Mouse (Mus musculus) spleen, postnatal 4 days (tissue): ENCODE data around the gene Taar7f.
"Not testable (repeated sequence)": the region's sequence is repeated elsewhere in the genome, so short reads cannot be mapped to it uniquely, and the experiment has no call there.

ENCODE experiments used
- DNase-seq, 2 experiments: peaks; one replicate each; pipeline ENCODE4 v3.0.0; 2022; ENCODE audit warnings: low spot score in 2 of 2

The Taar7f gene

DNA sequence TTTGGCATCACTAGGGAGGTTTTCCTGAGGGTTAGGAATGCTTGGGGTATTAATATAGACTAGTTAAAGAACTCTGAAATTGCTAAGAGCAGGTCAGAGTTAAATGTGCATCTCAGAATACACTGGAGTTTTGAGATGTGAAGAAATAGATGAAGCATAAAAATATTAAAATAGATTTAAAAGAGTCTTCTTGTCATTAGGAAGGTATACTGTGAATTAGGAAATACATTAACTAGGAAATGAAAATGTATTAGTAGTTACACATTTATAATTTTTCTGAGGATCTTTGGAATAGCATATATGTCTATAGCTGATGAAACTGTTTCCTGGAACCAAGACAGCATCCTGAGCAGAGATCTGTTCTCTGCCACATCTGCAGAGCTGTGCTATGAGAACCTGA, at the start of gene Taar7f:
TSS of gene Taar7f (plus strand) at position 301 of the 400 bp plus-strand sequence.
- DNase-seq = no peak

DNA sequence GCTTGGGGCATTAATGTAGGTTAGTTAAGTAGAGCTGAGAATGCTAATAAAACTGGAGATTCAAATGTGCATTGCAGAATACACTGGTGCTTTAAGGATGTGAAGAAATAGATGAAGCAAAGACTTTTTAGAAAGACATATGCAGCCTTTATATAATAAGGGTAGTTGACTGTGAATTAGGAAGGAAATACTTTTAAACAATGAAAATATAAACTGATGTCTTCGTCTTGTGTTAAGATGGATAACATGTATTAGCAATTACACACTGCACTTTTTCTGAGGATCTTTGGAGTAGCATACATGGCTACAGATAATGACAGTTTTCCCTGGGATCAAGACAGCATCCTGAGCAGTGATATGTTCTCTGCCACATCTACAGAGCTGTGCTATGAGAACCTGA, 49.7 kb upstream of the Taar7f start, which contains the start of gene Taar7b:
TSS of gene Taar7b (plus strand) at position 301 of the 400 bp plus-strand sequence.
- no peak for DNase-seq

DNA sequence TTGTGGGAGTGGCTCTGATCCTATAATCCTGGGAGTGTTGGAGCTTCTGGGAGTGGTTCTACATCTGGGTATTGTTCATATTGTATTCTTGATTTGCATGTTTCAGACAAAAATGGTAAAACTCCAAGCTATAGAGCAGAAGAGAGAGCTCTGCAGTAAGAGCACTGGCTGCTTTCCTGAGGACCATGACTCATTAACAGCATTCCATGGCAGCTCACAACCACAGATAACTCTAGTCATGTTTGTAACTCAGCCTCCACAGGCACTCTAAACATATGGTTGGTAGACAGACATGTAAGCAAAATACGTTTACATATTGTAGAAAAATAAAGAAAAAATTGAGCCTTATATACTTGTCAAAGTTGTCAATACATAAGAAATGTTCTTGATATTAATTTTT, 42.9 kb upstream of the Taar7f start:
- DNase-seq = no peak

DNA sequence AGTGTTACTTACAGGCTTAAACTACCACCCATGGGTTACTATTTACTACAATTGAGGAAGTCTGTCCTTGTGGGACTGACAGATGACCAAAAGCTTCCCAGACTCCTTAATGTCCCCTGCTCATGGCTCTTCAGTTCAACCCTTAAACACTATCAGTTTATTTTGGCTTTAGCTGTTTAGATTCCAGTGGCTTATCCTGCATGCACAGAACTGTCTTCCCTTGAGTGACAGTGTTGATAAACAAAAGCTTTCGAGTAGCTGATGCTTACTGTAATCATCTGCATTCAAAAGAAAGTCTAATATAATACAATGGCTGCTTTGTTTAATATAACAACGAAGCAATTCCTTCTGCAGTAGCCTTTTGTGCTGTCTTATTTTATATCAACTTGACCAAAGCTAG, 42.3 kb upstream of the Taar7f start:
- no peak for DNase-seq

DNA sequence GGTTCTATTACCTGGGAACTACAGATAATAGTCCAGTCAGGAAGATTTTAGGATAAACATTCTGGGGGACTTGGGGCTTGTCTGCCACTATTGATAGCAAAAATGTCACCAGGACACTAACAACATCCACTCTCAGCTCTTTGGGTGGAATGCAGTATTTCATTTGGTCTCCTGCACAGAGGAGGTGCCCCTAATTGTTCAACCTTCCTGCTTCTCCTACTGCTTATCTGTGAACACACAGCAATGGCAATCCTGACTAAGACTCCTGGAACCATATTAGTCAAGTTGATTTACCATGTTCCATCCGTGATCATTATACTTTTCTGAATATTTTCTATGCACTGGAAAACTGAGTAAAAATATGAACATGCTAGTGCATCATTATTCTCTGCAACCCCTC, 41.2 kb upstream of the Taar7f start:
- DNase-seq = no peak

DNA sequence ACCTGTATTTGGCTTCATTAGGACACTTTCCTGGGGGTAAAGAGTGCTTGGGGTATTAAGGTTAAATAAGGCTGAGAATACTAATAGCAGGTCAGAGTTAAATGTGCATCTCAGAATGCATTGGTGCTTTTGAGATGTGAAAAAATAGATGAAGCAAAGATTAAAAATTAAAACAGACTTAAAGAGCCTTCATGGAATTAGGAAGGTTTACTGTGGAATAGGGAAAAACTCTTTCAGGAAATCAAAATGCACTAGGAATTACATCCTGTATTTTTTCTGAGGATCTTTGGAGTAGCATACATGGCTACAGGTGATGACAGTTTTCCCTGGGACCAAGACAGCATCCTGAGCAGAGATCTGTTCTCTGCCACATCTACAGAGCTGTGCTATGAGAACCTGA, 22.4 kb upstream of the Taar7f start, which contains the start of gene Taar7d:
TSS of gene Taar7d (plus strand) at position 301 of the 400 bp plus-strand sequence.
- no peak for DNase-seq

DNA sequence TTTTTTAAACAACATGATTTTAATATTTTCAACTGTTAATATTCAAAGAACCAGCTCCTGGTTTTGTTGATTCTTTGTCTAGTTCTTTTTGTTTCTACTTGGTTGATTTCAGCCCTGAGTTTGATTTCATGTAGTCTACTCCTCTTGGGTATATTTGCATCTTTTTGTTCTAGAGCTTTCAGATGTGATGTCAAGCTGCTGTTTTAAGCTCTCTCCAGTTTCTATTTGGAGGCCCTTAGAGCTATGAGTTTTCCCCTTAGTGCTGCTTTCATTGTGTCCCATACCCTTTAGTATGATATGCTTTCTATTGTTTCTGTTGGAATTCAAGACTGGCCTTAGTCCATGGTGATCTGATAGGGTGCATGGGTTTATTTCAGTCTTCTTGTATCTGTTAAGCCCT, 18.0 kb upstream of the Taar7f start:
- DNase-seq = no peak

DNA sequence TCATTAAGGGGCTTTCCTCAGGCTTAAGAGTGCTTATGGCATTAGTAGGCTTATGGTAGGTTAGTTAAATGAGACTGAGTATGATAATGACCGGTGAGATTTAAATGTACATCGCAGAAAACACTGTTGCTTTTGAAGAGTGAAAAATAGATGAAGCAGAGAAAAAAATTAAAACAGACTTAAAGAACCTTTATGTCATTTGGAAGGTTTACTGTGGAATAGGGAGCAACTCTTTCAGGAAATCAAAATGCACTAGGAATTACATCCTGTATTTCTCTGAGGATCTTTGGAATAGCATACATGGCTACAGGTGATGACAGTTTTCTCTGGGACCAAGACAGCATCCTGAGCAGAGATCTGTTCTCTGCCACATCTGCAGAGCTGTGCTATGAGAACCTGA, 12.0 kb upstream of the Taar7f start, which contains the start of gene Taar7e:
TSS of gene Taar7e (plus strand) at position 301 of the 400 bp plus-strand sequence.
- no peak for DNase-seq

DNA sequence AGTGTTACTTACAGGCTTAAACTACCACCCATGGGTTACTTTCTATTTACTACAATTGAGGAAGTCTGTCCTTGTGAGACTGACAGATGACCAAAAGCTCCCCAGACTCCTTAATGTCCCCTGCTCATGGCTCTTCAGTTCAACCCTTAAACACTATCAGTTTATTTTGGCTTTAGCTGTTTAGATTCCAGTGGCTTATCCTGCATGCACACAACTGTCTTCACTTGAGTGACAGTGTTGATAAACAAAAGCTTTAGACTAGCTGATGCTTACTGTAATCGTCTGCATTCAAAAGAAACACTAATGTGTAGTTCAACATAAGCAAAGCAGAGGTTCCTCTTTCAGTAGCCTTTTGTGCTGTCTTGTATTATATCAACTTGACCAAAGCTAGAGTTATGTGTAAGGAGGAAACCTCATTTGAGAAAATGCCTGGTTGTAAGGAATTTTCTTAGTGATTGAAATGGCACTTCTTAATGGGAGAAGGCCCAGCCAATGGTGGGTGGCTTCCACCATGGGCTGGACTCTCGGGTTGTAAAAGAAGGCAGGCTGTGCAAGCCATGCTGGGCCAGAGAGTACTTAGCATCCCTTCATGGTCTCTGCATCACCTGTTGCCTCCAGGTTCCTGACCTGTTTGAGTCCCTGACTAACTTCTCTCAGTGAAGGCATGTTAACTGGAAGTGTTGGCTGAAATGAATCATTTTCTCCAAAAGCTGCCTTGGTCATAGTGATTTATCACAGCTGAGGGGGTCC, 9.0 kb upstream of the Taar7f start:
- DNase-seq = no peak

DNA sequence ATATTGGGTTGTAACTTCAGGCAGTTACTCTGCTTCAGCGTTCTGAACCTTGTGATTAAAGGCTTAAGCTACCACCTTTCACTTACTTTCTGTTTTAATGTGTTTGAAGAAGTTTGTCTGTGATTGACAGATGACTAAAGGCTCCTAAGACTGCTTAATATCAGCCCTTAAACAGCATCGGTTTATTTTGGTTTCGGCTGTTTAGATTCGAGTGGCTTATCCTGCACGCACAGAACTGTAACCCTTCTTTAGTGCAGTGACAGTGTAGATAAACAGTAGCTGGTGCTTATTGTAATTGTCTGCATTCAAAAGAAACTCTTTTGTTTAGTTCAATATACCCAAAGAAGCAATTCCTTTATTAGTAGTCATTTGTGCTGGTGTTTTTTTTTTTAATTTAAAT, 2.7 kb downstream of the Taar7f start:
- no peak for DNase-seq

DNA sequence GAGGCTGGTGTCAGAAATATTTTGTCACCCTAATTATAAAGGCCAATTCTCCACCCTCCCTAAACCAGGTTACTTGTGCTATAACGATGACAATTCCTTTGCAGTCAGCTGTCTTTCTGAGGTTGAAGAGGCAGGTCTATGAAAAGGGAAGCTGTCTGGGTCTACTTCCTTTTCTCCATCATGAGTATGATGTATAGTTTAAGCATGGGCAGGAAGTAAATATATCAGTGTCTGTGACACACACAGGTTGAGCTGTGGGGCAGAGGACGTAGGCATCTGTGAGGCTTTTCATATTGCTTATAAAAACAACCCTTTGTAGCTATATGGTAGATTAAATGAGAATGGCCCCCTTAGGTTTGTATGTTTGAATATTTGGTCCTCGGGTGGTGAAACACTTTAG, 9.7 kb downstream of the Taar7f start:
- DNase-seq = no peak

DNA sequence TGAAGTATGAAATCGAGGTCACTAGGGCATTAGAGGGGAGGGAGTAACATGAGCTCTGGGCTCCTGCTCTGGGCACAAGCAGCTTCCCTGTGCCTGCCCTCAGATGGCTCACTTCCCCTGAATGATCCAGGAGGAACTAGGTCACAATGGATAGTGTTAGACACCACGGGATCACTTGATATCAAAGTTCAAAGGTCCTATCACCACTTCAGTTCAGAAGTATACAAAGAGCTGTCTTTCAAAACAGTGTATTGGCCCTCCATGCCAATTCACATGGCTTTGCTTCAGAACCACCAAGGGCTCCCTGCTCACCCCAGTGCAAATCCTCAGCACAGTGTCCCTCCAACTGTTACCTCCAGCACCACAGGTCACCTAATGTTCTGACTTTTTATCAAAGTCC, 25.4 kb downstream of the Taar7f start:
- DNase-seq = not testable (repeated sequence)

DNA sequence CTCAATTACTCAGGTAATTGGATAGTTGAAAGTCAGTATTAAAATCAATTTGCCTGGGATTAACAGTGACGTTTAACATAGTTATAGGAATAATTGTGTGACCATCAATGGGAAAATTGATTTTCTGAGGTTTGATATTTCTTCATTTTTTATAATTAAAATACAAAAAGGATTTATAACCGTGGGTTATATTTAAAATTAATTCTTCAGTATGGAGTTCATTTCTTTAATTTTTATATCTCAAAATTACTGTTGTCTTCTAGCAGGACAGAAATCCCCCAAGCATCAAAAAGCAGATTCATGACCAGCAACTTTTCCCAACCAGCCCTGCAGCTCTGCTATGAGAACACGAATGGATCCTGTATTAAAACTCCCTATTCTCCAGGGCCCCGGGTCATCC, 26.9 kb downstream of the Taar7f start, which contains the start of gene Taar8a:
TSS of gene Taar8a (plus strand) at position 301 of the 400 bp plus-strand sequence.
- DNase-seq = not testable (repeated sequence)

DNA sequence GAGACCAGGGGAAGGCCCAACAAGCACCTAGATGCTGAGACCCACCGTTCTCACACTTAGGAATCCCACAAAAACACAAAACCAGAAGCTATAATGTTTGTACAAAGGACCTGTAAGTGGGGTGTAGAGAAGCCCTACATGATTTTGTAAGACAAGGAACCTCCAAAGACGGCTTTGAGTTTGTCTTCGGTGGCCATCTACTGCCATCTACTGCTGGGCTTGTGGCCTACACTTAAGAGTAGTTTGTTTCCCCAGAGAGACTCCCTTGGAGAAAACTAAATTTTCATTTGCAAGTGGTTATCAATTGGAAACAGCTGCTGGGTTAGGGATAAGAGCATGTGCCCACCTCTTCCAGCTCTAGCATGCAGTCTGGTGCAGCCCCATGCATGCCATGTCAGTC, 30.9 kb downstream of the Taar7f start:
- DNase-seq = peak; percentile 16 to 62

DNA sequence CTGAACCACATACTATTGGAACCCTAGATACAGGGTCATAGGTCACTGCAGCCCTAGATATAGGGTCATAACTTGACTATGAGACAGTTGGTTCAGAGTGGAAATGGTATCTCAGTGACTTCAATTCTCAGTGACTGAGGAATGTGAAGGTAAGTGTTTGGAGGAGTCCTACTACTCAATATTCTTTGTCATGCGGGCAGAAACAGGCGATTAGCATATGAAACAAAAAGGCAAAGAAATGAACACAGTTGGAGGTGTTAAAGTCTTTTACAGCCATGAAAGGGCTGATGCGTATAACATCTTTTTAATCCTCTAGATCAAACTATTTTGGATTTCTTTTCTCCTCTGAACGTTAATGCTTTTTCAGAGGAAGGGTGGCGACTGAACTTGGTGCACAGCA, 36.6 kb downstream of the Taar7f start:
- DNase-seq = no peak

DNA sequence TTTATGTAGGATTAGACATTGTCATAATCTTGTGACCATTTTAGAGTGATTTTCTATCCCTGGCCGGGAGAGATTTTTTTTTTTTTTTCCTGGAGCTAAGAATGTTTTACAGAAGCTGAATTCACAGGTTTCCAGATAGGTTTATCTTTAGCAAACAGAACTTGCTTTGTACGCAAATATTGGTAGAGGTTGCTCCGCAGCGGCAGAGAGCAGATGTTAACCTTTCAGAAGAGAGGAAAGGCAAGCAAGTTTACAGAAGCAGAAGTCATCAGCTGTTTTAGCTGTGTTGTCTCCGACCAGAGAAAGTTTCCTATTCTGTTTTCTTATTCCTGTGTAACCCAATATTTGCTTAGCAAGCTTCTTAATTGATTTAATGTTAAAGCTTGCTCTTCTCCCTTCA, 37.2 kb downstream of the Taar7f start:
- no peak for DNase-seq

DNA sequence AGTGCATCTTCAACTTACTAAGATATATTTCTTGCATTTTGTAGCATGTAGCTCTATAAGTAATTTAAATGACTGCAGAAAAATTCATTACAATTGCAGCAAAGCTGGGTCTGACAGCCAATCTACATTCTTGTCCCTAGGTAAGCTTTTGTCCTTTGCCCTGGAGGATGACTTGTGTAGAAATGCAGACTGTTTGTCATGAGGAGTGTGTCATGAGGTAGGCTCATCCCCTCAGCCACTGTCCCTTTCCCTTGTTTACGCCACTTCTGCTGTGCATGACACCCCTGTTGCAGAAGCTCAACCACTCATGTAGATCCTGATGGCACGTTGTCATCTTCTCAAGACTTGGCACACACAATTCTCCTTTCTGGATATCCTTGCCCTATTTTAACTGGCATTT, 37.9 kb downstream of the Taar7f start:
- no peak for DNase-seq

DNA sequence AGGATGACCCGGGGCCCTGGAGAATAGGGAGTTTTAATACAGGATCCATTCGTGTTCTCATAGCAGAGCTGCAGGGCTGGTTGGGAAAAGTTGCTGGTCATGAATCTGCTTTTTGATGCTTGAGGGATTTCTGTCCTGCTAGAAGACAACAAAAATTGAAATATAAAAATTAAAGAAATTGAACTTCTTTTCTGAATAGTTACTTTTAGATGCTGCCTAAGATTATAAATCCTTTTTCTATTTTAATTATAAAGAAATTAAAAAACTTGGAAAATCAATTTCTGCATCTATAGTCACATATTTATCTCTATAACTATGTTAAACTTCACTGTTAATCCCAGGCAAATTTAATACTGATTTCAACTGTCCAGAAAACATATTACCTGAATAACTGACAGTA, 42.9 kb downstream of the Taar7f start, which contains the start of gene Taar8b:
TSS of gene Taar8b (minus strand) at position 101 of the 400 bp plus-strand sequence.
- DNase-seq = no peak

DNA sequence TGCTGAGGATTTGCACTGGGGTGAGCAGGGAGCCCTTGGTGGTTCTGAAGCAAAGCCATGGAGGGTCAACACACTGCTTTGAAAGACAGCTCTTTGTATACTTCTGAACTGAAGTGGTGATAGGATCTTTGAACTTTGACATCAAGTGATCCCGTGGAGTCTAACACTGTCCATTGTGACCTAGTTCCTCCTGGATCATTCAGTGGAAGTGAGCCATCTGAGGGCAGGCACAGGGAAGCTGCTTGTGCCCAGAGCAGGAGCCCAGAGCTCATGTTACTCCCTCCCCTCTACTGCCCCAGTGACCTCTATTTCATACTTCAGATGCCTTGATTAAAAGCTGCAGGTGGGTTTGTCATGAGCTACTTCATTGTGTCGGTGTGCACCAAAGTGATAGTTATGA, 47.7 kb downstream of the Taar7f start:
- not testable (repeated sequence) for DNase-seq
